Mouse (Mus musculus) testis, adult 2 months (tissue): Measurements from ENCODE around the gene Dab2.

Experiments used
- CTCF ChIP-seq: fragments of 200-500 bp; IDR thresholded peaks from 2 replicates; pipeline ENCODE4 v1.5.1; 2012; ENCODE audit warnings: low read depth, mild to moderate bottlenecking, inconsistent platforms, low read length, moderate library complexity; ENCODE audit not compliant: control insufficient read depth, insufficient read depth, insufficient replicate concordance
- POLR2A ChIP-seq: fragments of 200-500 bp; IDR thresholded peaks from 2 replicates; pipeline ENCODE4 v1.6.1; 2012; ENCODE audit warnings: low read depth, mild to moderate bottlenecking, inconsistent platforms, low read length, moderate library complexity; ENCODE audit not compliant: control insufficient read depth

GRCm38 (mm10) chr15:6359859-6360258 is 60.3 kb downstream of the Dab2 start:
- TF ChIP-seq POLR2A (no peak), CTCF (no peak)
